Mouse (Mus musculus) kidney, postnatal 4 days (tissue): Measurements from ENCODE around the gene Ehmt2.
"Not testable (repeated sequence)": the region's sequence is repeated elsewhere in the genome, so short reads cannot be mapped to it uniquely, and the experiment has no call there.

Experiments used
- DNase-seq, 2 experiments: peaks; one replicate each; pipeline ENCODE4 v3.0.0; 2021; ENCODE audit warnings: mixed read lengths in 2 of 2

Gene Ehmt2

GRCm38 (mm10) chr17:34893072-34893824, 5.0 kb upstream of the Ehmt2 start:
- no peak for DNase-seq

- DNase-seq = peak; percentile 95 to 97
Observed at GRCm38 (mm10) chr17:34894074-34894597, 4.1 kb upstream of the Ehmt2 start.

GRCm38 (mm10) chr17:34894801-34895530, 3.3 kb upstream of the Ehmt2 start:
- DNase-seq = peak; percentile 70 to 75

- DNase-seq = no peak
Observed at GRCm38 (mm10) chr17:34895724-34896123, 2.5 kb upstream of the Ehmt2 start.

GRCm38 (mm10) chr17:34896366-34896765, 1.9 kb upstream of the Ehmt2 start:
- DNase-seq = peak; percentile 26 to 38

- peak; percentile 50 to 65 for DNase-seq
Observed at GRCm38 (mm10) chr17:34897373-34898159, 703 bp upstream of the Ehmt2 start.

GRCm38 (mm10) chr17:34898706-34899052, 410 bp downstream of the Ehmt2 start:
- peak; percentile 62 to 72 for DNase-seq

- peak; percentile 61 to 73 for DNase-seq
Observed at GRCm38 (mm10) chr17:34899053-34899889, 1.0 kb downstream of the Ehmt2 start.

- peak; percentile 35 to 55 for DNase-seq
Observed at GRCm38 (mm10) chr17:34899890-34900243, 1.6 kb downstream of the Ehmt2 start.

- DNase-seq = not testable (repeated sequence)
Observed at GRCm38 (mm10) chr17:34900826-34901225, 2.6 kb downstream of the Ehmt2 start.

- not testable (repeated sequence) for DNase-seq
Observed at GRCm38 (mm10) chr17:34901948-34902347, 3.7 kb downstream of the Ehmt2 start.

GRCm38 (mm10) chr17:34902895-34903294, 4.6 kb downstream of the Ehmt2 start:
- DNase-seq = no peak

GRCm38 (mm10) chr17:34910982-34911381, 12.7 kb downstream of the Ehmt2 start:
- peak in 1 of 2 experiments; percentile 40 for DNase-seq

GRCm38 (mm10) chr17:34911945-34912351, 13.7 kb downstream of the Ehmt2 start:
- DNase-seq = peak; percentile 90 to 92

- peak; percentile 46 to 67 for DNase-seq
Observed at GRCm38 (mm10) chr17:34913930-34914665, 15.8 kb downstream of the Ehmt2 start, which contains the start of gene Slc44a4. TSS of gene Slc44a4 (plus strand) at chr17:34914466.

GRCm38 (mm10) chr17:34915410-34915831, 17.2 kb downstream of the Ehmt2 start:
- DNase-seq = peak; percentile 73 to 84

- DNase-seq = no peak
Observed at GRCm38 (mm10) chr17:34916316-34916715, 18.0 kb downstream of the Ehmt2 start.

GRCm38 (mm10) chr17:34917188-34917587, 18.9 kb downstream of the Ehmt2 start:
- no peak for DNase-seq

- peak; percentile 47 to 53 for DNase-seq
Observed at GRCm38 (mm10) chr17:34922939-34923338, 24.7 kb downstream of the Ehmt2 start.

GRCm38 (mm10) chr17:34924258-34924657, 26.0 kb downstream of the Ehmt2 start:
- DNase-seq = no peak

- no peak for DNase-seq
Observed at GRCm38 (mm10) chr17:34927306-34928019, 29.2 kb downstream of the Ehmt2 start.
